In the genomic region with DNA sequence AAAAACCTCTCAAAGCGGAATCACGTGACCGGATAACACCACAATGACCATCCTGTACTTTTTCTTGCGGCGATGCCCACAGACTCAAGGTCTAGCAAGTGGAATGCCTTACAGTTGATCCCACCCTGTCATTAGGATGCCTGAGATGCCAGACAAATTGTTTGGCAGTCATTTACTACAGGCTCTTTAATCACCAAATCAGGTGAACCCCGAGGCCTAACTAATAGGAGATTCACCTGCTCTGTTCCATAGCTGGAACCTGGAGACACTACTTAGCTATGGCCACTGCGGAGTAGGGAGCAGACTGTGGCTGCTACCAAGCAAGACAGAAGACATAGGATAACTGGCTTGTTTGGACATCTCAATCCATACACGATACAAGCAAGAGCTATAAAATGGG, we compare ENCODE assay signal across 13 mouse cellular contexts. TPM values are rescaled to one million over a fixed set of nuclear protein-coding genes. Genes with fewer than 3 reads are reported as not detected.
DNase-seq lines count a peak whose midpoint lies in the region; ATAC-seq and TF ChIP-seq lines count a peak whose summit lies in the region.
"Had no signal": no experiment of that assay in that cellular context is flagged by ENCODE, and none has a peak within 500 bp of the region (broad histone marks: within the 10 kb centered on the region; RNA-seq: fewer than 3 reads in every experiment).

No protein-coding gene starts in this region.

- no peaks in the 10 kb centered on the region for H3K9me3 ChIP-seq in heart, embryonic 14.5 days (ENCODE audit: control insufficient read depth, low read length)
- no peaks in the 10 kb centered on the region for H3K9me3 ChIP-seq in heart, embryonic 11.5 days (replicated peaks; ENCODE audit: control insufficient read depth, low read length)
- no peaks in the 10 kb centered on the region for H3K9me3 ChIP-seq in embryonic facial prominence, embryonic 10.5 days
- H3K9me3 ChIP-seq in forebrain, postnatal 0 days (ENCODE audit: low read length) = no peaks in the 10 kb centered on the region
- H3K9me3 ChIP-seq in midbrain, embryonic 11.5 days (ENCODE audit: control insufficient read depth, low read length) = no peaks in the 10 kb centered on the region

- no peak for DNase-seq in embryonic facial prominence, embryonic 10.5 days (ENCODE audit: low spot score)
- no peak for DNase-seq in forebrain, postnatal 0 days
- DNase-seq in midbrain, embryonic 11.5 days (ENCODE audit: low spot score, missing footprints) = peak; percentile 82
- no peak for DNase-seq in gastrocnemius, postnatal 36 days
- DNase-seq in right cerebral cortex, adult 2 months (ENCODE audit: low spot score in 2 of 2) = no peak
- DNase-seq in adrenal gland, adult 18-20 months (ENCODE audit: low spot score in 2 of 2) = no peak
- DNase-seq: cerebellum, postnatal 36 days; kidney, adult 2 months; thymus, adult 18-20 months had no signal

- peaks cover 2 to 10% of the 10 kb centered on the region in 2 experiments; a peak in 2 of 4 replicates for H3K4me1 ChIP-seq in heart, embryonic 14.5 days (ENCODE audit: control insufficient read depth in 2 of 2, insufficient read depth in 2 of 2, low read length in 2 of 2)
- H3K4me1 ChIP-seq in heart, embryonic 11.5 days (ENCODE audit: control insufficient read depth, insufficient read depth, low read length) = peaks cover 14% of the 10 kb centered on the region; the same call in 1 of the 2 replicates
- H3K4me1 ChIP-seq in embryonic facial prominence, embryonic 10.5 days = peaks cover 76% of the 10 kb centered on the region
- H3K4me1 ChIP-seq in forebrain, postnatal 0 days (ENCODE audit: insufficient read depth) = peaks cover 34% of the 10 kb centered on the region
- H3K4me1 ChIP-seq in midbrain, embryonic 11.5 days (ENCODE audit: control insufficient read depth, insufficient read depth, low read length) = peaks cover 66% of the 10 kb centered on the region

- intact Hi-C loops in gastrocnemius, postnatal 36 days (cut with DNase I) = no loop called here

- peak overlapping the region; percentile 8; the same call in 1 of the 2 replicates for H3K4me2 ChIP-seq in heart, embryonic 14.5 days (ENCODE audit: low read length)
- H3K4me2 ChIP-seq in heart, embryonic 11.5 days = no peak overlapping the region; the same call in 1 of the 2 replicates
- H3K4me2 ChIP-seq in forebrain, postnatal 0 days (ENCODE audit: low read depth) = peak overlapping the region; percentile 56
- H3K4me2 ChIP-seq in midbrain, embryonic 11.5 days = peak overlapping the region; percentile 45
- H3K4me2 ChIP-seq: liver, embryonic 11.5 days had no signal

- ATAC-seq in heart, embryonic 14.5 days (ENCODE audit: insufficient number of reproducible peaks, insufficient read depth, low FRiP score, low read depth) = no peak
- no peak for ATAC-seq in heart, embryonic 11.5 days (replicated peaks; ENCODE audit: insufficient number of reproducible peaks, low FRiP score, low TSS enrichment)
- no peak for ATAC-seq in forebrain, postnatal 0 days
- no peak for ATAC-seq in midbrain, embryonic 11.5 days (ENCODE audit: low FRiP score)

- H3K4me3 ChIP-seq in heart, embryonic 14.5 days (ENCODE audit: control insufficient read depth in 1 of 2, insufficient read depth in 1 of 2, low read depth in 1 of 2, low read length in 2 of 2) = no peak overlapping the region
- no peak overlapping the region for H3K4me3 ChIP-seq in heart, embryonic 11.5 days (ENCODE audit: low read depth, low read length)
- H3K4me3 ChIP-seq in embryonic facial prominence, embryonic 10.5 days = peak overlapping the region; percentile 28; the same call in 1 of the 2 replicates
- peak overlapping the region; percentile 36 for H3K4me3 ChIP-seq in forebrain, postnatal 0 days (ENCODE audit: low read depth, low read length)
- H3K4me3 ChIP-seq in midbrain, embryonic 11.5 days (ENCODE audit: low read depth, low read length) = peak overlapping the region; percentile 8

- TF ChIP-seq CTCF in forebrain, postnatal 0 days (IDR thresholded peaks at IDR 0.05; ENCODE audit: low read depth) = no peak

- H3K27ac ChIP-seq in heart, embryonic 14.5 days (replicated peaks in 1 of 2; ENCODE audit: control insufficient read depth in 1 of 2, insufficient read depth in 1 of 2, low read depth in 2 of 2, low read length in 2 of 2) = no peak overlapping the region
- no peak overlapping the region for H3K27ac ChIP-seq in heart, embryonic 11.5 days (ENCODE audit: low read depth, low read length)
- no peak overlapping the region for H3K27ac ChIP-seq in embryonic facial prominence, embryonic 10.5 days (replicated peaks)
- no peak overlapping the region for H3K27ac ChIP-seq in forebrain, postnatal 0 days (ENCODE audit: low read depth, low read length)
- 0 out of 2 replicates have a peak overlapping the region, but pooled peaks have one; percentile 2 for H3K27ac ChIP-seq in midbrain, embryonic 11.5 days (ENCODE audit: low read depth, low read length)

- WGBS in heart, embryonic 14.5 days = 51% methylated on average over 8 of the region's 8 CpGs
- 57% methylated on average over 8 of the region's 8 CpGs for WGBS in heart, embryonic 11.5 days (ENCODE audit: insufficient replicate concordance)
- 79% methylated on average over 8 of the region's 8 CpGs for WGBS in embryonic facial prominence, embryonic 10.5 days
- 41% methylated on average over 8 of the region's 8 CpGs for WGBS in forebrain, postnatal 0 days
- WGBS in midbrain, embryonic 11.5 days = 74% methylated on average over 8 of the region's 8 CpGs

- peaks cover 14% of the 10 kb centered on the region for H3K36me3 ChIP-seq in heart, embryonic 14.5 days (ENCODE audit: control insufficient read depth, insufficient read depth, low read length)
- peaks cover 2% of the 10 kb centered on the region; the same call in 1 of the 2 replicates for H3K36me3 ChIP-seq in heart, embryonic 11.5 days (ENCODE audit: control insufficient read depth, insufficient read depth, low read length)
- H3K36me3 ChIP-seq in embryonic facial prominence, embryonic 10.5 days (replicated peaks) = peaks cover 86% of the 10 kb centered on the region
- peaks cover 10% of the 10 kb centered on the region; the same call in 1 of the 2 replicates for H3K36me3 ChIP-seq in forebrain, postnatal 0 days (ENCODE audit: insufficient read depth)
- no peaks in the 10 kb centered on the region for H3K36me3 ChIP-seq in midbrain, embryonic 11.5 days (ENCODE audit: control insufficient read depth, insufficient read depth, low read length)
- H3K36me3 ChIP-seq: G1E had no signal

- no peaks in the 10 kb centered on the region for H3K27me3 ChIP-seq in heart, embryonic 14.5 days (ENCODE audit: control insufficient read depth, insufficient read depth, low read length)
- H3K27me3 ChIP-seq in heart, embryonic 11.5 days (ENCODE audit: control insufficient read depth, insufficient read depth, low read length) = no peaks in the 10 kb centered on the region; the same call in 1 of the 2 replicates
- H3K27me3 ChIP-seq in embryonic facial prominence, embryonic 10.5 days (replicated peaks; ENCODE audit: low read depth, poor library complexity, severe bottlenecking) = peaks cover 43% of the 10 kb centered on the region
- no peaks in the 10 kb centered on the region for H3K27me3 ChIP-seq in forebrain, postnatal 0 days (ENCODE audit: insufficient read depth, low read length)
- peaks cover 15% of the 10 kb centered on the region for H3K27me3 ChIP-seq in midbrain, embryonic 11.5 days (ENCODE audit: control insufficient read depth, insufficient read depth, low read length)

- H3K9ac ChIP-seq in heart, embryonic 14.5 days (ENCODE audit: low read length) = no peak overlapping the region
- no peak overlapping the region for H3K9ac ChIP-seq in heart, embryonic 11.5 days (ENCODE audit: low read depth, low read length)
- H3K9ac ChIP-seq in forebrain, postnatal 0 days = peak overlapping the region; percentile 46
- H3K9ac ChIP-seq in midbrain, embryonic 11.5 days (ENCODE audit: low read length) = no peak overlapping the region

RNA-seq across cellular contexts. Expression of a gene that starts 9.6 kb away (rescaled TPM):
- polyA plus RNA-seq in heart, embryonic 14.5 days (2014; fragmentation: Nextera tagmentation; extraction: Ambion mirVana) = 10.0 and 14.1 TPM in 2 replicates
- polyA plus RNA-seq in heart, embryonic 11.5 days (2014; fragmentation: Nextera tagmentation; extraction: Ambion mirVana) = 7.4 TPM in 2 replicates
- 26.2 and 29.1 TPM in 2 replicates for polyA plus RNA-seq in embryonic facial prominence, embryonic 10.5 days (2016; fragmentation: Nextera tagmentation; extraction: Ambion mirVana)
- 111 and 118 TPM in 2 replicates for total RNA-seq in forebrain, postnatal 0 days (2014; rRNA removed)
- polyA plus RNA-seq in forebrain, postnatal 0 days (2015; fragmentation: Nextera tagmentation; extraction: Ambion mirVana) = 45.9 and 58.7 TPM in 2 replicates
- polyA plus RNA-seq in midbrain, embryonic 11.5 days (2014; fragmentation: Nextera tagmentation; extraction: Ambion mirVana) = 19.4 and 24.4 TPM in 2 replicates
- 1 to 10 TPM; 1.5 to 2.0 TPM for total RNA-seq in gastrocnemius, postnatal 36 days (2021)
- 1 to 10 TPM; 2.5 to 2.8 TPM for total RNA-seq in adrenal gland, adult 18-20 months (2021)
- polyA plus RNA-seq: G1E had no signal

Comparison
In these comparisons a context has a peak if more than half of its experiments do, and no peak if none do; other contexts are left out.
1. H3K4me3 ChIP-seq: peak in embryonic facial prominence, embryonic 10.5 days (single experiment), forebrain, postnatal 0 days (single experiment) and midbrain, embryonic 11.5 days (single experiment); none in heart, embryonic 14.5 days (0 of 2) and heart, embryonic 11.5 days (single experiment).